Mouse (Mus musculus) midbrain, embryonic 14.5 days (tissue): ENCODE measurements at regions not wholly inside any gene's neighbourhood (a gene's known extent, or its start where the extent isn't known, plus 50 kb on each side); places are given as distances from the start of the nearest gene placed in this dataset.

Experiments
- ATAC-seq: fragments of 200-750 bp; cut with Nextera tagmentation; 2 replicates; pipeline ENCODE4 v1.8.0; 2017; ENCODE audit warnings: moderate number of reproducible peaks, moderate library complexity; ENCODE audit not compliant: low FRiP score, low TSS enrichment
- DNase-seq: peaks from one replicate; pipeline ENCODE4 v3.0.0-alpha.2; 2015
- H3K27ac ChIP-seq: fragments of 300-500 bp; sonication (generic); replicated peaks from 2 replicates; pipeline ENCODE4 v1.5.1; 2014; ENCODE audit warnings: mild to moderate bottlenecking, low read depth, low read length, moderate library complexity
- H3K27me3 ChIP-seq: fragments of 300-500 bp; sonication (generic); 2 replicates; pipeline ENCODE4 v1.6.1; 2014; ENCODE audit warnings: low read length, control low read depth, mixed read lengths; ENCODE audit not compliant: control insufficient read depth, insufficient read depth
- H3K36me3 ChIP-seq: fragments of 300-500 bp; sonication (generic); 2 replicates; pipeline ENCODE4 v1.6.1; 2014; ENCODE audit warnings: low read length, control low read depth; ENCODE audit not compliant: control insufficient read depth, insufficient read depth
- H3K4me1 ChIP-seq: fragments of 300-500 bp; sonication (generic); 2 replicates; pipeline ENCODE4 v1.6.1; 2014; ENCODE audit warnings: mild to moderate bottlenecking, antibody characterized with exemption, low read length, control low read depth; ENCODE audit not compliant: control insufficient read depth, insufficient read depth
- H3K4me2 ChIP-seq: fragments of 300-500 bp; sonication (generic); 2 replicates; pipeline ENCODE4 v1.6.1; 2014; ENCODE audit warnings: mild to moderate bottlenecking, low read length, moderate library complexity
- H3K4me3 ChIP-seq: fragments of 300-500 bp; sonication (generic); replicated peaks from 2 replicates; pipeline ENCODE4 v1.5.1; 2014; ENCODE audit warnings: low read depth, low read length
- H3K9ac ChIP-seq: fragments of 300-500 bp; sonication (generic); replicated peaks from 2 replicates; pipeline ENCODE4 v1.6.1; 2014; ENCODE audit warnings: mild to moderate bottlenecking, low read length, moderate library complexity
- H3K9me3 ChIP-seq: fragments of 300-500 bp; sonication (generic); 2 replicates; pipeline ENCODE4 v1.6.1; 2016; ENCODE audit warnings: low read length, control low read depth, mixed read lengths; ENCODE audit not compliant: control insufficient read depth
- WGBS: fragments of 180-500 bp; shearing (Covaris S2); extraction: QIAGEN DNeasy Blood & Tissue Kit; methylation state at CpG from one replicate; pipeline ENCODE4 v1.1.7; 2014; 5-methylcytosine and 5-hydroxymethylcytosine counted together

GRCm38 (mm10) chr13:32649982-32650381 is 133.8 kb downstream of the Mylk4 start:
- Histone ChIP-seq H3K27me3 (no peaks in the 10 kb centered on the region), H3K9ac (no peak overlapping the region), H3K4me1 (no peaks in the 10 kb centered on the region), H3K4me2 (no peak overlapping the region), H3K9me3 (no peaks in the 10 kb centered on the region), H3K36me3 (no peaks in the 10 kb centered on the region), H3K4me3 (no peak overlapping the region), H3K27ac (no peak overlapping the region)
- WGBS = 83% methylated on average over 9 of the region's 9 CpGs
- ATAC-seq = no peak
- no peak for DNase-seq

GRCm38 (mm10) chr13:32643030-32643750 is 140.6 kb downstream of the Mylk4 start:
- no peaks in the 10 kb centered on the region for H3K27me3 ChIP-seq
- no peak overlapping the region for H3K9ac ChIP-seq
- DNase-seq (no peak), ATAC-seq (no peak)
- no peaks in the 10 kb centered on the region for H3K4me1 ChIP-seq
- no peak overlapping the region for H3K27ac ChIP-seq
- no peaks in the 10 kb centered on the region for H3K36me3 ChIP-seq
- no peaks in the 10 kb centered on the region for H3K9me3 ChIP-seq
- H3K4me3 ChIP-seq = no peak overlapping the region
- H3K4me2 ChIP-seq = no peak overlapping the region
- WGBS = 72% methylated on average over 5 of the region's 5 CpGs

- H3K4me1 ChIP-seq = no peaks in the 10 kb centered on the region
- H3K27ac ChIP-seq = no peak overlapping the region
- no peak overlapping the region for H3K4me2 ChIP-seq
- WGBS = 94% methylated on average over 2 of the region's 2 CpGs
- no peak overlapping the region for H3K4me3 ChIP-seq
- H3K9me3 ChIP-seq = no peaks in the 10 kb centered on the region
- H3K9ac ChIP-seq = no peak overlapping the region
- ATAC-seq (no peak), DNase-seq (no peak)
- H3K27me3 ChIP-seq = no peaks in the 10 kb centered on the region
- no peaks in the 10 kb centered on the region for H3K36me3 ChIP-seq
Measured at GRCm38 (mm10) chr13:32640941-32641340, 142.8 kb downstream of the Mylk4 start.

- Histone ChIP-seq H3K4me2 (no peak overlapping the region), H3K9ac (no peak overlapping the region), H3K27me3 (no peaks in the 10 kb centered on the region), H3K4me3 (no peak overlapping the region), H3K9me3 (no peaks in the 10 kb centered on the region), H3K27ac (no peak overlapping the region), H3K4me1 (no peaks in the 10 kb centered on the region), H3K36me3 (no peaks in the 10 kb centered on the region)
- ATAC-seq (no peak), DNase-seq (no peak)
Measured at GRCm38 (mm10) chr13:32630122-32630732, 153.5 kb downstream of the Mylk4 start.

GRCm38 (mm10) chr13:32613916-32614315 is 169.8 kb downstream of the Mylk4 start:
- WGBS = 64% methylated on average over 6 of the region's 6 CpGs

GRCm38 (mm10) chr13:32611551-32612295 is 172.0 kb downstream of the Mylk4 start:
- ATAC-seq = no peak
- H3K9me3 ChIP-seq = no peaks in the 10 kb centered on the region
- no peaks in the 10 kb centered on the region for H3K4me1 ChIP-seq
- DNase-seq = no peak
- no peaks in the 10 kb centered on the region for H3K27me3 ChIP-seq
- 82% methylated on average over 13 of the region's 13 CpGs for WGBS
- H3K36me3 ChIP-seq = no peaks in the 10 kb centered on the region
- no peak overlapping the region for H3K4me2 ChIP-seq
- H3K9ac ChIP-seq = no peak overlapping the region
- no peak overlapping the region for H3K4me3 ChIP-seq
- H3K27ac ChIP-seq = no peak overlapping the region

More at GRCm38 (mm10) chr13:32613916-32614315, 169.8 kb downstream of the Mylk4 start:
- H3K4me1 ChIP-seq = no peaks in the 10 kb centered on the region
- no peak for ATAC-seq
- H3K4me2 ChIP-seq = no peak overlapping the region
- no peaks in the 10 kb centered on the region for H3K9me3 ChIP-seq
- no peaks in the 10 kb centered on the region for H3K36me3 ChIP-seq
- no peak overlapping the region for H3K27ac ChIP-seq
- H3K9ac ChIP-seq = no peak overlapping the region
- H3K27me3 ChIP-seq = no peaks in the 10 kb centered on the region
- H3K4me3 ChIP-seq = no peak overlapping the region
- DNase-seq = no peak

GRCm38 (mm10) chr13:32610970-32611369 is 172.8 kb downstream of the Mylk4 start:
- no peaks in the 10 kb centered on the region for H3K4me1 ChIP-seq
- DNase-seq = no peak
- 78% methylated on average over 5 of the region's 5 CpGs for WGBS
- no peaks in the 10 kb centered on the region for H3K36me3 ChIP-seq
- no peak for ATAC-seq
- no peaks in the 10 kb centered on the region for H3K9me3 ChIP-seq
- no peak overlapping the region for H3K4me3 ChIP-seq
- no peak overlapping the region for H3K4me2 ChIP-seq
- H3K27me3 ChIP-seq = no peaks in the 10 kb centered on the region
- H3K27ac ChIP-seq = no peak overlapping the region
- H3K9ac ChIP-seq = no peak overlapping the region

GRCm38 (mm10) chr13:32608413-32608812 is 175.3 kb downstream of the Mylk4 start:
- H3K4me2 ChIP-seq = no peak overlapping the region
- ATAC-seq = no peak
- H3K4me1 ChIP-seq = no peaks in the 10 kb centered on the region
- H3K27me3 ChIP-seq = no peaks in the 10 kb centered on the region
- no peak overlapping the region for H3K4me3 ChIP-seq
- H3K9me3 ChIP-seq = no peaks in the 10 kb centered on the region
- 78% methylated on average over 3 of the region's 3 CpGs for WGBS
- H3K27ac ChIP-seq = no peak overlapping the region
- no peak overlapping the region for H3K9ac ChIP-seq
- DNase-seq = no peak
- H3K36me3 ChIP-seq = no peaks in the 10 kb centered on the region
